17 mouse cellular contexts compared by ENCODE assay signal in genomic region chr6:70088041-70088440, GRCm38 (mm10).
"Had no signal": no experiment of that assay in that cellular context is flagged by ENCODE, and none has a peak within 500 bp of the region (broad histone marks: within the 10 kb centered on the region; RNA-seq: fewer than 3 reads in every experiment).

No protein-coding gene starts in this region.

- H3K4me2 ChIP-seq: lung, embryonic 14.5 days; midbrain, embryonic 12.5 days; neural tube, embryonic 13.5 days; neural tube, embryonic 15.5 days had no signal

- H3K4me3 ChIP-seq: midbrain, embryonic 10.5 days; midbrain, embryonic 12.5 days; myocyte; neural tube, embryonic 13.5 days; neural tube, embryonic 15.5 days had no signal

- H3K36me3 ChIP-seq: midbrain, embryonic 10.5 days; midbrain, embryonic 12.5 days; neural tube, embryonic 13.5 days; neural tube, embryonic 15.5 days had no signal

- H3K4me1 ChIP-seq: midbrain, embryonic 10.5 days; midbrain, embryonic 12.5 days; neural tube, embryonic 13.5 days; neural tube, embryonic 15.5 days had no signal

- H3K9ac ChIP-seq: lung, embryonic 14.5 days; midbrain, embryonic 12.5 days; neural tube, embryonic 13.5 days; neural tube, embryonic 15.5 days had no signal

- H3K27ac ChIP-seq: midbrain, embryonic 10.5 days; midbrain, embryonic 12.5 days; neural tube, embryonic 13.5 days; neural tube, embryonic 15.5 days had no signal

- DNase-seq: lung, adult 18-20 months; lung, embryonic 14.5 days; lung, postnatal 10 days; lung, postnatal 4 days; midbrain, embryonic 14.5 days; right cerebral cortex, postnatal 25 days; right cerebral cortex, postnatal 4 days; spleen, adult 18-20 months; thymus, adult 18-20 months; thymus, postnatal 25 days; thymus, postnatal 4 days had no signal

- ATAC-seq: midbrain, embryonic 16.5 days had no signal

- H3K9me3 ChIP-seq: midbrain, embryonic 12.5 days; neural tube, embryonic 13.5 days; neural tube, embryonic 15.5 days had no signal

- H3K27me3 ChIP-seq: midbrain, embryonic 12.5 days; neural tube, embryonic 13.5 days; neural tube, embryonic 15.5 days had no signal
